Mouse (Mus musculus): ENCODE measurements at regions not wholly inside any gene's neighbourhood (a gene's known extent, or its start where the extent isn't known, plus 50 kb on each side); places are given as distances from the start of the nearest gene placed in this dataset.

DNA sequence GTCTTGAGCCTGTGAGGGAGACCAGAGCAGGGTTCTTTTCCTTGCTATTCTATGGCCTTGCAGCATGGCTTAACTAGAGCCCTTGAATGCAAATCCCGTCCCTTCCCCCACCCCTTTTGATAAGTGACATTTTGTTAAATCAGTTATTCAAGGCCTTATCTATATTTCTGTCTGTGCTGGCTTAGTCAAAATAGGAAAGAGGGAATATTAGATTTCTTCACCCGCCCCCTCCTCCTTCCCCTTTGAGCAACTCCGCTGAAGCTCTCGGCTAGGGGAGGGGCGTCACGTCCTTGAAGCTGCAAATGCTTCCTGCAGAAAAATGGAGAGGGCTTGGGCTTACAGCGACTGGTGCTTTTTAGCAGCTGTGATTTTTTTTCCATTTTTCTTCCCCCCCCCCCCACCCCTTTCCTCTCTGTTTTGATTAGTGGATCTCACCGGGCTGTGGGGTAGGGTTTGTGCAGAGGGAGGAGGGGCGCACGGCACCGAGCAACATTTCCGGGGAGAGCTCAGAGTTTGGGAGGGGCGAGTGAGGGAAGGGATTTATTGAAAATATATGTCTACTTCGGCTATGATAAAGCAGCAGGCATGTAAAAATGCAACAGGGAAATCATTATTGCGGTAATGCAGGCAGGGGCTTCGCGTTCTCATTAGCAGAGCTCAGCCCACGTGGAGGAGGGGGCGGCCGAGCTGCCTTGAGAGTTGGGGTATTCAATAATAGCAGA lies 141.4 kb upstream of the Ubr2 start:
- no peak for TF ChIP-seq CTCF (IDR thresholded peaks at IDR 0.05; ENCODE audit: borderline replicate concordance, control insufficient read depth, extremely low read depth, insufficient read depth, low read length, poor library complexity)
- TF ChIP-seq POLR2A (IDR thresholded peaks at IDR 0.05; ENCODE audit: control insufficient read depth, extremely low read depth, insufficient read depth, low read length, poor library complexity): no peak

Measured in thymus, adult 2 months (tissue).